Mouse (Mus musculus): ENCODE measurements around the gene Cks1b.

DNA sequence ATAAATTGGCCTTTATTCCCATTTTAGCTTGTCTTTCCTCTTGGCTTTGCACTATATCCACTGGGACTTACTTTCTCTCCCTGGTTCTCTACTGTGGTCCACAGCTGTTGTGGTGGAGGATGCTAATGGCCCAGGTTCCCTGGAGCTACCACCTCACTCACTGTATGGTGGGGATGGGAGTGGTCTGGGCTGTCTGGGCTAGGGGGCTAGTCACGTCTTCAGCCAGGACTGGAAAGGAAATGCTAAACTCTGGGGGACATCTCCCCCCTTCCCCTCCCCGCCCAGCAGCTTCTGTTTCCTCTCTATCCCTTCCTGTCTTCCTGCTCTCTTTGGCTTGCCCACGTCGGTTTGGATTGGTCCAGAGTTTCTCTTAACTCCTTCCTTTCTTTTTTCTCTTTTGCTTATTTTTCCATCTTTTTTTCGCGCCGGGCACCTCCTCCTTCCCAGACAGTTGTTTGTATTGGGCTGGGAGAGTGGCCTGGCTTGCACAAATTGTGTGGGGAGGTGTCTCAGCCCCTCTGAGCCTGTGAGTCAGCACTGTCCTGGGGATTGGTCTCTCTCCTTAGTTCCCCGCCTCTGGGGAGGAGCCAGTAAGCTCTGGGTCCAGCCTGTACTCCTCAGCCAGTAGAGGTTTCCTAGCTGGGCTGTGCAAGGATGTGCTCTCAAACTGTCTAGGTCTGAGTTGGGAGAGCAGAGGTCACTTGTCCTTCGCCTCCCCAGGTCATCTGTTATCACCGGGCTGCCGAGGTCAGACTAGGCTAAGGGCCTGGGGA is 3.0 kb upstream of the Cks1b start:
- TF ChIP-seq POLR2A (IDR thresholded peaks at IDR 0.05; ENCODE audit: borderline replicate concordance, extremely low read depth, low read depth, low read length) (peak; percentile 80; the same call in 1 of the 2 replicates), CTCF (IDR thresholded peaks at IDR 0.05; ENCODE audit: insufficient read depth, low read length) (no peak)
